Mouse (Mus musculus) cerebellum, adult 11 months (tissue): ENCODE results near the gene Gm4491.

Experiments used
- DNase-seq: peaks from one replicate; pipeline ENCODE4 v3.0.0; 2022

The Gm4491 gene

GRCm38 (mm10) chr14:57075537-57075936 is 40.1 kb downstream of the Gm4491 start:
- DNase-seq, result no peak

DNA sequence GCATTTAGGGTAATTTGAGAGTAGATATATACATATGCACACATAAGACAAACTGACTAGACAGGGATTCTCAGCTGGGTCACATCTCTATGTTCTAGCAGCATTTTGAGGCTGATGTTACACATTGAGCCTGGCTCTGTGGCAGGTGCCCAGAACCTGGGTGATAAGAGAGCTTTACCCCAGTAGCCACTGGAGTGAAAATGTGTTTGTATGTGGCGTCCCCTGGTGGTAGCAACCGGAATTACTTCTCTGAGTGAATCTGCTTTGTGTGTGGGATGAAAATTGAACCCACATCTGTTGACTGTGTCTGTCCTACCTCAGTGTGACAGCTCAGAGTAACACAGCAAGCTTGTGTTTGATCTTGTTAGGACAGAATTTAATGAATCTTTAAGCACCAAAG is 45.8 kb downstream of the Gm4491 start:
- peak; percentile 11 for DNase-seq

DNA sequence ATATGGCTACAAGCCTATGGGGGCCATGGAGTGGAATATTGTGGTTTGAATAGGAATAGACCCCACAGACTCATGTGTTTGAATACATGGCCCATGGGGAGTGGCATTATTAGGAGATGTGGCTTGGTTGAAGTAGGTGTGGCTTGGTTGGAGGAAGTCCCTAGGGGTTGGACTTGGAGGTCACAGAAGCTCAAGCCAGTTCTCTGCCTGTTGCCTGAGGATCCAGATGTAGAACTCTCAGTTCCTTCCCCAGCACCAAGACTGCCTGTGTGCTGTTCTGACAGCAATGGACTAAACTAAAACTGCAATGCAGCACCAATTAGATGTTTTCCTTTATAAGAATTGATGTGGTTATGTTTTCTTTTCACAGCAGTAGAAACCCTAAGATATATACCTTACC is 49.6 kb downstream of the Gm4491 start:
- no peak for DNase-seq
